Mouse (Mus musculus) lung, adult 2 months (tissue): ENCODE data around the gene Trabd.

ENCODE experiments used
- CTCF ChIP-seq: fragments of 200-500 bp; IDR thresholded peaks from 2 replicates; pipeline ENCODE4 v1.5.1; 2011; ENCODE audit warnings: mild to moderate bottlenecking, low read length, control low read depth; ENCODE audit not compliant: insufficient read depth
- POLR2A ChIP-seq: fragments of 200-500 bp; IDR thresholded peaks from 2 replicates; pipeline ENCODE4 v1.6.1; 2011; ENCODE audit warnings: low read depth, mild to moderate bottlenecking, control low read depth, low read length, borderline replicate concordance; ENCODE audit errors: extremely low read depth

- no peak for TF ChIP-seq CTCF
- TF ChIP-seq POLR2A, result no peak
Measured at GRCm38 (mm10) chr15:89106976-89107375, 32.1 kb downstream of the Trabd start.
